Mouse (Mus musculus) adrenal gland, adult 2 months (tissue): Measurements from ENCODE around the gene Nox1. TPM values are rescaled to one million over a fixed set of nuclear protein-coding genes. Genes with fewer than 3 reads are reported as not detected.
"Not testable (repeated sequence)": the region's sequence is repeated elsewhere in the genome, so short reads cannot be mapped to it uniquely, and the experiment has no call there.

ENCODE experiments used
- DNase-seq: peaks from one replicate; pipeline ENCODE4 v3.0.0; 2021
- long read RNA-seq: library from polyadenylated mRNA; stranded (forward); transcript quantifications from one replicate; pipeline ENCODE4 v2.0.0, GENCODE M21; 2021
- polyA plus RNA-seq: library from polyadenylated mRNA; depleted of rRNA; stranded (reverse); fragments of >200 nt; gene quantifications from 2 replicates; pipeline ENCODE4 v1.2.3, GENCODE M21; 2012; rRNA removed
- total RNA-seq, 2 experiments: library from RNA; stranded (reverse); gene quantifications; 2 replicates each; pipeline ENCODE4 v1.2.3; 2021

Nox1 gene
- total RNA-seq: under 1 TPM in 1 of 2 experiments, not detected in 1; 0.86 TPM
- polyA plus RNA-seq: not detected in 2 replicates
- long read RNA-seq: 0 reads

GRCm38 (mm10) chrX:134221856-134222255, at the start of gene Nox1:
Nox1 (minus strand) TSS chrX:134221956.
- no peak for DNase-seq

DNA sequence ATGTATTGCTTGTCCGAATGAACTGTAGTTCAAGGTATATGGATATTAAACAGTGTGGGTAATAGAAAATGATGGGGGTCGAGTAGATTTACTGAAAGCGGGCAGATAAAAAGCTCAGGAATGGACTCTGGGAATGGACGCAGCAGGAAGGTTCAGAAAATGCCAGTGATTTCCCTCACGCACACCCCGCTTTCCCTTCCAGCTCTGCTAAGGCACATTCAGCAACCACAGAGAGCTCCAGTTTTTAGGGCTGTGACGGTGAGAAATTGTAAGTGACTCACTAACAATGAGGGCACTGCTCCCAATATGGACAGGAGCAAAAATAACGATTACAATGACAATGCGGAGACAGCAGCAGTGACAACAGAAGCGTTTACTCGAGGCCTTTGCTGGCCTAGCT, 40.4 kb upstream of the Nox1 start:
- DNase-seq: no peak

GRCm38 (mm10) chrX:134261191-134261590, 39.4 kb upstream of the Nox1 start:
- DNase-seq: peak; percentile 45

GRCm38 (mm10) chrX:134248202-134248601, 26.4 kb upstream of the Nox1 start:
- peak; percentile 59 for DNase-seq

- DNase-seq: peak; percentile 36
These were observed 24.2 kb upstream of the Nox1 start for GRCm38 (mm10) chrX:134245946-134246345.

- DNase-seq: no peak
These were observed 16.5 kb upstream of the Nox1 start for GRCm38 (mm10) chrX:134238266-134238665.

- no peak for DNase-seq
These were observed 11.3 kb upstream of the Nox1 start for GRCm38 (mm10) chrX:134233048-134233447.

- peak; percentile 4 for DNase-seq
These were observed 1.1 kb downstream of the Nox1 start for GRCm38 (mm10) chrX:134220618-134221017.

DNA sequence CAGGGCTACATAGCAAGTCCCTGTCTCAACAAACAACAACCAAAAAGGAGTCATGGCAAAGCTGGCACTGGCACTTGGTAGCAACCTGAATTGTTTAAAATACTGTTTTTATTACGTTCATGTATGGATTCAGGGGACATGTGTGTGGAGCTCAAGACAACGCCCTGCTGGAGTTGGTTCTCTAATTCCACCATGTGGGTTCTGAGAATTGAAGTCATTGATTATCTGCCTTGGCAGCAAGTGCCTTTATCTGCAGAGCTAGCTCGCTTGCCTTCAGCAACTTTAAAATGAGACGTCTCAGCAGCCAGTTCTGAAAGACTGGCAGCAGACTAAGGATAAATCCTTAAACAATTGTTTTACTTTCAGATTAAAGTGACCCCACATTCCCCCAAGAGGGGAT, 3.6 kb downstream of the Nox1 start:
- DNase-seq: no peak

DNA sequence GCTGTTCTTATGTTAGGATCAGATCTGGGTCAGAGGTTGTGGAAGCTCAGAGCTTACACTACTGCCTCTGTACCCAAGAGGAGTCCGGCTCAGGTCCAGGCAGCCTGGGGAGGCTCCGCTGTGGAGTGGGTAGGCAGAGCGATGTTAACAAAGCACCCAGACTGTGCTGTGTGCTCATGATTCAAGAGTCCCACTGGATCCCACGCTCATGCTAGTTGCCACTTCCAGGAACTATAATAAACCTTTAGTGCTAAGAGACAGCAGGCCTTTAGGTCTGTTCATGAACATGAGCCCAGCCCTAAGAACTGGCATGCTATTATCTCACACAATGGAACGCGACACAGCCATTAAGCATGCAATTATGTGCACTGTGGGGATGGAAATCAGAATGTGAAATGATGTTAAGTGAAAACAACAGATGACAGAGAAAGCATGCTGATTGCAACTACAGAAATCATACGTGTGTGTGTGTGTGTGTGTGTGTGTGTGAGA, 10.6 kb downstream of the Nox1 start:
- no peak for DNase-seq

DNA sequence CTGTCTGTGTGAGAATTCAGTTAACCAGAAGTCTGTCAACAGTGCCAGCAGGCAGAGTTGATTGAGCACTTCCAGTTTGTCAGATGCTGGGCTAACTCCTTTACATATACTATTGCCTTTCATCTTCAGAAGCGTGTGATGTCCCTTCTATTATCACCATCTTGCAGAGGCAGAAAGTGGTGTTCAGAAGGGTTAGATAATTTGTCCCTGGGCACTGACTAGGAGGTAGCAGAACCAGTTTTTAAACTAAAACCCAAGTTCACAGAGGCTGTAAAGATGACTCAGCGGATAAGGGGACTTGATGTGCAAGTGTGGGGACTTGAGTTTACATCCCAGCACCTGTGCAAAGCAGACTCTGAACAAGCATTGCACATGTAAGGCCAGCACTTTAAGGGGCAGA, 13.3 kb downstream of the Nox1 start:
- DNase-seq: no peak

- not testable (repeated sequence) for DNase-seq
These were observed 34.6 kb downstream of the Nox1 start, which contains the start of gene Arl13a for GRCm38 (mm10) chrX:134187201-134187600. Arl13a (plus strand) TSS chrX:134187501.

- no peak for DNase-seq
These were observed 47.1 kb downstream of the Nox1 start for GRCm38 (mm10) chrX:134174699-134175098.

DNA sequence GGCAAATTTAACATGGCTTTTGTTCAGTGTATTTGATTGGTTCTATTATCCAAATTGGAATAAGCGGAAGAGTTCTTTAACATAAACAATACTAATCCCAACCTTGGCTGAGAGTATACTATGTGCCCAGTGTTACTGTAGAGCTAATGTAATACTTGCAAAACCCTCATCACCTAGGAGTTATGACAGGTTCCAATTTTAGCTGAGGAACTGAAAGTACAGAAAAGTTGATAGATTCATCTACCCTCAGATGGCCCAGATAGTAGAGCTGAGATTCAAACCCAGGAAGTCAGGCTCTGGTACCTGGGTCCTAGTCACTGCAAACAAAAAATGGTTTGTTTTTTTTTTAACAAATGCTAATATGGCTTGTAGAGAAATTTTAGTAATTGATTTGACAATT, 51.2 kb downstream of the Nox1 start:
- no peak for DNase-seq

DNA sequence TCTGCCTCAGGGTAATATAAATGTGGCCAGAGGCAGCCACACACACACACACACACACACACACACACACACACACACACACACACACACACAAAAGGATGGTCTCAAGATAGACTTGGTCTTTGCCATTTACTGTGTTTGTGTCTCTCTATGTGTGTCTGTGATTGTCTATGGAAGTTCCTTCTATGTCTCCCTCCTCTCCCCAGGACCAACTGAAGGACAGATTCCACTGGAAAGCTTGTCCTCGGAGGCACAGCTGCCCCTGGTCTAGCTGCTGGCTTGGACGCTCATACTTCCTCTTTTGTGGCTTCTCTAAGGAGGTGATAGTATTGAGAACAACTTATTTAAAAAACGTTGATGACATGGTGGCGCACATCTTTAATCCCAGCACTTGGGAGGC, 58.3 kb downstream of the Nox1 start:
- DNase-seq: no peak

GRCm38 (mm10) chrX:134162826-134163225, 58.9 kb downstream of the Nox1 start:
- no peak for DNase-seq

DNA sequence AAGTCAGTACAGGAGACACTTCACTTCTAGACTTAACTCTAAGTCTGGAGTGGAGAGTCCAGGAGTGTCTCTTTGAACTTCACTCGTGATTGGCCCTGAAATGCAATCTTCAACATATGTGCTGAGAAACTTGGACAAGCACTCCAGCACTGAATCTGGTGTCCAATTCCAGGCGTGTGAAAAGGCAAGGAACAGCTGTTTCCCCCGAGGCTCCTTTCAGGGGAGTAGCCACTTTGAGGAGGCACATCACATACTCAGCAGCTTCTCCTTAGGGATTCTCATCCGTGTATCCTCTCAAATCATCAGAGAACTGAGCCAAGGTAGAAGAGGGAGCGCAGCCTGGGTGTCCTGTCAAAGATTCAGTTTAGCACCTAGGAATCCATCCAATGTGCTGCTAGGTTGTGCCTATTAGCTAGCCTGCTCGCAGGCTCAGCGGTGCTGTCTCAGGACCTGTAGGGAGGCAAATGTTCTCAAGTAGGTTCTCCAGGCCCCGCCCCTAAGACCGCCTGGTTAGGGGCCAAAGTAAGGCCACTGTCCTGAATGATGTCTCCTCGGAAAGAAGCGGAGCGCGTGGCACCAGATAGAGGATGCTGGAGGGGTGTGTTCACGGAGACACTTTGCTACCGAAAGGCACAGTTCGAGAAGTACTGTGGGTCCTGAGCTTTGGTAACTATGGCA, 59.6 kb downstream of the Nox1 start, which contains the start of gene Xkrx:
Gene Xkrx (minus strand): TSS at position 34 of the 678 bp plus-strand sequence.
- no peak for DNase-seq

GRCm38 (mm10) chrX:134160442-134160841, 61.3 kb downstream of the Nox1 start:
- DNase-seq: no peak

- DNase-seq: no peak
These were observed 63.6 kb downstream of the Nox1 start for GRCm38 (mm10) chrX:134158151-134158550.

DNA sequence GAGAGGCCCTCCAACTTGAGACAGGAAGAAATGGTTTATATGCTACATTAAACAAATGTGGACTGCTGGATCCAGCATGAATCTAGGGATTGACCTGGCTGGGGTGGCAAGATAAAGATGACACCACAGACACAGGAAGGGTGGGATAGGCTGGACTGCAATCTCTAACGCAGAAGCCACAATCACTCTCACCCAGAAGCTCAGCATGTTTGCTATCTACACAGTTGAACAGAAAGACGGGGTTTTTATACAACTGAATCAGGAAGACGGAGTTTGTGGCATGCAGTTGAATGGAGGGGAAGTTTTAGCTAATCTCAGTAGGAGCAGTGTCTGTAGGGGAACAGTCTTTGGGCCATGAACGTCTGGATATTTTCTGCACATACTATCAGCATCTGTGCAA, 79.8 kb downstream of the Nox1 start:
- no peak for DNase-seq

DNA sequence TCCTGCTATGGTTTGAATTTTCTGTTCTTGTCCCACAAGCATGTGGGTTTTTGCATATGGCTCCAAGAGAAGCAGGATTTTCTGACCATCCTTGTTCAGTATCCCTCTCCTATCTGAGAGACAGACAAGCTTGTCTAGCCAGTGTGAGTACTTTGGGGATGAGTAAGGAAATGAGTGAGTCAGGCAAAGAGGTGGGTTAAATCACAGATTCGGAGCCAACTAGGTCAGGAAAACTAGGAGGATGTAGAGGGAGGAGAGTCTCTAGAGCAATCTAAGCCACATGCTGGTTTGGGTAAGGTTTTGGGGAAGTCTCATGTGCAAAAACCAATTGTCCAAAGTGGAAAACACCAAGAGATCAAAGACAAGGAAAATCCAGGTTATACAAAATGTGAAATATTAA, 80.2 kb downstream of the Nox1 start:
- DNase-seq: no peak

DNA sequence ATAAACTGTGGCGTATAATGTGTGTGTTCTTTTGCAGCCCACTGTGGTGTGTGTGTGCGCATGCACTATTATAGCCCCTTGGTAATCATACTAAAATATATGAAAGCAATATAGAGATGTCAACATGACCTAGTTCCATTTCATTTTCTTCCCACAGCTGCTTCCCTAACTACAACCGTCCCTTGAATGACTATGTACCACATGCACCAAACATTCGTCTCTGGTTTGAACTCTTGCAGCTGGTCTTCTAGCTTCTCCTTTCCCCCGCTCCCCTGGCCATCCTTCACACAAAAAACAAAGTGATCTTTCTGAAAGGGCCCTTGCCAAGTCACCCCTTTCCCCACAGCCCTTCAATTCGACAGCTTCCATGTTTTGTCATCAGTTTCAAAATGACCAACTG, 81.7 kb downstream of the Nox1 start:
- DNase-seq: no peak

DNA sequence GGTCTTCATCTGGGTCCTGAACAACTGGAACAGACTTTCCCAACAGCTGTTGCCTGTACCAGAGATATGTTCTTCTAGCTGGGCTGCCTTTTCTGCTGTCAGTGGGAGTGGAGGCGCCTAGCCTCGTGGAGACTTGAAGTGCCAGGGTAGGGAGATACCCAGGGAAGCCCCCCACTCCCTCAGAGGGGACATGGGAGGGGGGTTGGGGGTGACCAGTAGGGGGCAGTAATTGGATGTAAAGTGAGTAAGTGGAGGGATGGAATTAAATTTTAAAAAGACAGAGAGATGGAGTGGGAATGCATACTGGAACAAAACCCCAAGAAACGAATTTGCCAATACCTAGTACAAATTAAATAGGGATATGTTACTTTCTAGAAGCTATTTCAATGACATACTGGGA, 87.9 kb downstream of the Nox1 start:
- no peak for DNase-seq

DNA sequence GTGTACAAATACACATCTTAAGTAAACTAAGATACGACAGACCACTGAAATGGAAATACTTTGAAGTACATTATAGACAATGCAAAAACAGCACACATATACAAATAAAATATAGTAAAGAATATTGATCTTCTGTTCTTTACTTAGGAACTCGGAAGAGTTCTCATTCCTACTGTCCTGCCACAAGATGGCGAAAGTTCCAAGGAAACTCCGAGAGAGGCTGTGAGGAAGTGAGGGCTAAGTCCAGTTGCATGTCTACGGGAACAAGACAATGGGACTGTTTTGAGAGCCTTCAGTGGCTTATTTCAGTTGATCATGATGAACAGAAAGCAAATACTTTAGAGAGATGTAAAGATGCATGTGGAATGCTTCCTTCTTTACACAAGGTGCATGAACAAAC, 89.5 kb downstream of the Nox1 start:
- peak; percentile 31 for DNase-seq
